Mouse (Mus musculus) hindbrain, embryonic 15.5 days (tissue): ENCODE measurements around the gene 1700001C19Rik. TPM values are rescaled to one million over a fixed set of nuclear protein-coding genes. Genes with fewer than 3 reads are reported as not detected.

ENCODE experiments used
- ATAC-seq: fragments of 200-750 bp; cut with Nextera tagmentation; 2 replicates; pipeline ENCODE4 v1.8.0; 2017; ENCODE audit warnings: low read depth, moderate number of reproducible peaks, moderate TSS enrichment; ENCODE audit not compliant: low FRiP score
- H3K27ac ChIP-seq: fragments of 300-500 bp; sonication (generic); replicated peaks from 2 replicates; pipeline ENCODE4 v1.5.1; 2015; ENCODE audit warnings: mild to moderate bottlenecking, inconsistent platforms
- H3K27me3 ChIP-seq: fragments of 300-500 bp; sonication (generic); 2 replicates; pipeline ENCODE4 v1.6.1; 2015; ENCODE audit warnings: control low read depth, inconsistent platforms
- H3K36me3 ChIP-seq: fragments of 300-500 bp; sonication (generic); 2 replicates; pipeline ENCODE4 v1.6.1; 2015; ENCODE audit warnings: control low read depth, inconsistent platforms
- H3K4me1 ChIP-seq: fragments of 300-500 bp; sonication (generic); replicated peaks from 2 replicates; pipeline ENCODE4 v1.6.1; 2015; ENCODE audit warnings: control low read depth, inconsistent platforms
- H3K4me2 ChIP-seq: fragments of 300-500 bp; sonication (generic); 2 replicates; pipeline ENCODE4 v1.6.1; 2015; ENCODE audit warnings: moderate library complexity, mild to moderate bottlenecking, inconsistent platforms
- H3K4me3 ChIP-seq: fragments of 300-500 bp; sonication (generic); 2 replicates; pipeline ENCODE4 v1.5.1; 2015; ENCODE audit warnings: mild to moderate bottlenecking, inconsistent platforms
- H3K9ac ChIP-seq: fragments of 300-500 bp; sonication (generic); 2 replicates; pipeline ENCODE4 v1.6.1; 2015; ENCODE audit warnings: inconsistent platforms
- H3K9me3 ChIP-seq: fragments of 300-500 bp; sonication (generic); 2 replicates; pipeline ENCODE4 v1.6.1; 2016; ENCODE audit warnings: control low read depth, inconsistent platforms
- WGBS: fragments of 180-500 bp; shearing (Covaris S2); methylation state at CpG from one replicate; pipeline ENCODE4 v1.1.7; 2015; 5-methylcytosine and 5-hydroxymethylcytosine counted together
- polyA plus RNA-seq: library from polyadenylated mRNA; unstranded; fragments of >200 nt; fragmentation: Nextera tagmentation; extraction: Ambion mirVana; gene quantifications from 2 replicates; pipeline ENCODE4 v1.2.1, GENCODE M21; 2015

Gene 1700001C19Rik
- polyA plus RNA-seq, 1 experiment from 2014 or later: 0.74 TPM

GRCm38 (mm10) chr17:47444113-47444512 is 6.9 kb upstream of the 1700001C19Rik start:
- WGBS: 73% methylated on average over 6 of the region's 6 CpGs
- no peak overlapping the region for H3K4me2 ChIP-seq
- no peak overlapping the region for H3K27ac ChIP-seq
- no peak overlapping the region for H3K4me3 ChIP-seq
- H3K36me3 ChIP-seq: no peaks in the 10 kb centered on the region
- H3K9ac ChIP-seq: no peak overlapping the region
- H3K9me3 ChIP-seq: no peaks in the 10 kb centered on the region
- ATAC-seq: no peak
- H3K27me3 ChIP-seq: peaks cover under 1% of the 10 kb centered on the region; the same call in 1 of the 2 replicates
- H3K4me1 ChIP-seq: peaks cover 10% of the 10 kb centered on the region

GRCm38 (mm10) chr17:47442271-47442670 is 5.1 kb upstream of the 1700001C19Rik start:
- no peaks in the 10 kb centered on the region for H3K9me3 ChIP-seq
- no peak overlapping the region for H3K27ac ChIP-seq
- peaks cover 10% of the 10 kb centered on the region for H3K4me1 ChIP-seq
- no peak for ATAC-seq
- H3K9ac ChIP-seq: no peak overlapping the region
- H3K4me3 ChIP-seq: no peak overlapping the region
- H3K27me3 ChIP-seq: peaks cover 18% of the 10 kb centered on the region
- no peak overlapping the region for H3K4me2 ChIP-seq
- WGBS: 77% methylated on average over 3 of the region's 3 CpGs
- no peaks in the 10 kb centered on the region for H3K36me3 ChIP-seq

GRCm38 (mm10) chr17:47441296-47442051 is 4.3 kb upstream of the 1700001C19Rik start:
- no peaks in the 10 kb centered on the region for H3K36me3 ChIP-seq
- no peak for ATAC-seq

GRCm38 (mm10) chr17:47440359-47440890 is 3.2 kb upstream of the 1700001C19Rik start:
- 2% methylated on average over 9 of the region's 9 CpGs for WGBS
- Histone ChIP-seq H3K27me3 (peaks cover 29% of the 10 kb centered on the region), H3K4me1 (peaks cover 20% of the 10 kb centered on the region), H3K9ac (no peak overlapping the region), H3K4me2 (0 out of 2 replicates have a peak overlapping the region, but pooled peaks have one; percentile 1), H3K9me3 (no peaks in the 10 kb centered on the region), H3K27ac (no peak overlapping the region), H3K4me3 (no peak overlapping the region), H3K36me3 (no peaks in the 10 kb centered on the region)
- peak; percentile 57; the same call in 1 of the 2 replicates for ATAC-seq

More at GRCm38 (mm10) chr17:47441296-47442051, 4.3 kb upstream of the 1700001C19Rik start:
- 82% methylated on average over 19 of the region's 19 CpGs for WGBS
- Histone ChIP-seq H3K9me3 (no peaks in the 10 kb centered on the region), H3K4me3 (no peak overlapping the region), H3K9ac (no peak overlapping the region), H3K4me1 (peaks cover 15% of the 10 kb centered on the region), H3K27ac (no peak overlapping the region), H3K27me3 (peaks cover 24% of the 10 kb centered on the region), H3K4me2 (no peak overlapping the region)

- Histone ChIP-seq H3K9me3 (no peaks in the 10 kb centered on the region), H3K9ac (no peak overlapping the region), H3K4me1 (peaks cover 20% of the 10 kb centered on the region), H3K27ac (no peak overlapping the region), H3K36me3 (no peaks in the 10 kb centered on the region), H3K4me2 (no peak overlapping the region), H3K4me3 (no peak overlapping the region), H3K27me3 (peaks cover 34% of the 10 kb centered on the region)
- no peak for ATAC-seq
- WGBS: 39% methylated on average over 9 of the region's 9 CpGs
Observed at GRCm38 (mm10) chr17:47439396-47440028, 2.3 kb upstream of the 1700001C19Rik start.

- peaks cover 20% of the 10 kb centered on the region for H3K4me1 ChIP-seq
- H3K27ac ChIP-seq: no peak overlapping the region
- no peak overlapping the region for H3K9ac ChIP-seq
- H3K9me3 ChIP-seq: no peaks in the 10 kb centered on the region
- no peaks in the 10 kb centered on the region for H3K36me3 ChIP-seq
- WGBS: 66% methylated on average over 6 of the region's 6 CpGs
- no peak overlapping the region for H3K4me2 ChIP-seq
- peaks cover 34% of the 10 kb centered on the region for H3K27me3 ChIP-seq
- no peak for ATAC-seq
- no peak overlapping the region for H3K4me3 ChIP-seq
Observed at GRCm38 (mm10) chr17:47438611-47439010, 1.4 kb upstream of the 1700001C19Rik start.

- Histone ChIP-seq H3K4me3 (peak within 1 kb of the TSS; percentile 40), H3K4me2 (peak within 1 kb of the TSS; percentile 81), H3K27ac (no peak within 1 kb of the TSS), H3K36me3 (no peaks in the 10 kb centered on the region), H3K9ac (peak within 1 kb of the TSS; percentile 33), H3K27me3 (peaks cover 34% of the 10 kb centered on the region), H3K9me3 (no peaks in the 10 kb centered on the region), H3K4me1 (peaks cover 20% of the 10 kb centered on the region)
- ATAC-seq: no peak
- 1% methylated on average over 37 of the region's 45 CpGs for WGBS
Observed at GRCm38 (mm10) chr17:47436156-47436906, 845 bp downstream of the 1700001C19Rik start, which contains the start of gene AI661453. AI661453 (plus strand) TSS chr17:47436615.

- no peak overlapping the region for H3K27ac ChIP-seq
- H3K4me1 ChIP-seq: peaks cover 4% of the 10 kb centered on the region; the same call in 1 of the 2 replicates
- peaks cover 5% of the 10 kb centered on the region; the same call in 1 of the 2 replicates for H3K27me3 ChIP-seq
- WGBS: 75% methylated on average over 5 of the region's 5 CpGs
- no peaks in the 10 kb centered on the region for H3K9me3 ChIP-seq
- no peak overlapping the region for H3K9ac ChIP-seq
- H3K36me3 ChIP-seq: no peaks in the 10 kb centered on the region
- H3K4me2 ChIP-seq: no peak overlapping the region
- no peak for ATAC-seq
- H3K4me3 ChIP-seq: no peak overlapping the region
Observed at GRCm38 (mm10) chr17:47430815-47431214, 6.4 kb downstream of the 1700001C19Rik start.

GRCm38 (mm10) chr17:47428831-47429304 is 8.3 kb downstream of the 1700001C19Rik start:
- H3K4me1 ChIP-seq: peaks cover 4% of the 10 kb centered on the region; the same call in 1 of the 2 replicates
- H3K27ac ChIP-seq: no peak overlapping the region
- no peak overlapping the region for H3K4me3 ChIP-seq
- peak overlapping the region; percentile 39 for H3K4me2 ChIP-seq
- ATAC-seq: peak; percentile 66
- H3K9ac ChIP-seq: no peak overlapping the region
- no peaks in the 10 kb centered on the region for H3K36me3 ChIP-seq
- H3K9me3 ChIP-seq: no peaks in the 10 kb centered on the region
- 2% methylated on average over 8 of the region's 8 CpGs for WGBS
- H3K27me3 ChIP-seq: no peaks in the 10 kb centered on the region

- no peak overlapping the region for H3K27ac ChIP-seq
- 78% methylated on average over 6 of the region's 6 CpGs for WGBS
- no peaks in the 10 kb centered on the region for H3K27me3 ChIP-seq
- H3K9me3 ChIP-seq: no peaks in the 10 kb centered on the region
- peaks cover 4% of the 10 kb centered on the region; the same call in 1 of the 2 replicates for H3K4me1 ChIP-seq
- no peak overlapping the region for H3K4me2 ChIP-seq
- no peak overlapping the region for H3K9ac ChIP-seq
- no peak for ATAC-seq
- H3K4me3 ChIP-seq: no peak overlapping the region
- no peaks in the 10 kb centered on the region for H3K36me3 ChIP-seq
Observed at GRCm38 (mm10) chr17:47427316-47427715, 9.9 kb downstream of the 1700001C19Rik start.

GRCm38 (mm10) chr17:47424186-47424585 is 13.0 kb downstream of the 1700001C19Rik start:
- ATAC-seq: no peak
- no peaks in the 10 kb centered on the region for H3K9me3 ChIP-seq
- H3K27me3 ChIP-seq: no peaks in the 10 kb centered on the region
- no peak overlapping the region for H3K4me3 ChIP-seq
- no peaks in the 10 kb centered on the region for H3K36me3 ChIP-seq
- H3K4me2 ChIP-seq: no peak overlapping the region
- H3K27ac ChIP-seq: no peak overlapping the region
- 79% methylated on average over 6 of the region's 6 CpGs for WGBS
- no peak overlapping the region for H3K9ac ChIP-seq
- H3K4me1 ChIP-seq: peaks cover 4% of the 10 kb centered on the region; the same call in 1 of the 2 replicates
